In the genomic region with DNA sequence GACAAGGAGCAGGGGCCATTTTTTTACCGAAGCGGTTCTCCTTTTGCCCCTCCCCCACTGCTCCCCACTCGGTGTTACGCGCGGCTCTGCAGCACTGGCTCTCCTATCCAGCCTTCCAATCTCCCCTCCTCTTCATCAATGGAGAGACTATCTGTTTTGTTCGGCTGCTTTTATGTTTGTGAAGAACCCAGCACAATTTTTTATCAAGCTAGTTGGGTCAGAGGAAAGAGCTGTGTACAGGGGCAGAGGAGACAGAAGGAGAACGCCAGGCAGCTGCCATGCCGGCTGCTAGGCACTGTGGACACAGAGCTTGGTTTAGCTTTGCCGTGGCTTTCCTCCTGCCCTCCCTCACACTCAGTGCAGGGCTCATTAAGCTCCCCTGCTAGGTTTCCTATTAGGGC, we compare ENCODE assay signal across 8 mouse cellular contexts.
DNase-seq lines count a peak whose midpoint lies in the region; ATAC-seq and TF ChIP-seq lines count a peak whose summit lies in the region.

No protein-coding gene starts in this region.

- H3K4me3 ChIP-seq in hindbrain, postnatal 0 days (ENCODE audit: low read length) = peak overlapping the region; percentile 24
- H3K4me3 ChIP-seq in liver, postnatal 0 days (ENCODE audit: low read depth, low read length) = peak overlapping the region; percentile 23; the same call in 1 of the 2 replicates
- H3K4me3 ChIP-seq in stomach, embryonic 15.5 days (replicated peaks) = peak overlapping the region; percentile 24; the same call in 1 of the 2 replicates

- H3K27ac ChIP-seq in hindbrain, postnatal 0 days = peak overlapping the region; percentile 93
- no peak overlapping the region for H3K27ac ChIP-seq in liver, postnatal 0 days (ENCODE audit: low read depth)
- H3K27ac ChIP-seq in stomach, embryonic 15.5 days = no peak overlapping the region

- H3K4me2 ChIP-seq in hindbrain, postnatal 0 days (ENCODE audit: low read depth, low read length) = peak overlapping the region; percentile 55
- H3K4me2 ChIP-seq in liver, postnatal 0 days (ENCODE audit: low read depth, low read length) = peak overlapping the region; percentile 60
- H3K4me2 ChIP-seq in stomach, embryonic 15.5 days = peak overlapping the region; percentile 60

- WGBS in hindbrain, postnatal 0 days = 1% methylated on average over 10 of the region's 10 CpGs
- 4% methylated on average over 10 of the region's 10 CpGs for WGBS in liver, postnatal 0 days (ENCODE audit: insufficient replicate concordance)
- 6% methylated on average over 10 of the region's 10 CpGs for WGBS in stomach, embryonic 15.5 days

- no peak for TF ChIP-seq CTCF in hindbrain, postnatal 0 days (IDR thresholded peaks at IDR 0.05; ENCODE audit: low read depth)
- no peak for TF ChIP-seq CTCF in liver, postnatal 0 days (IDR thresholded peaks at IDR 0.05; ENCODE audit: low read depth)

- TF ChIP-seq EP300 in liver, postnatal 0 days (IDR thresholded peaks at IDR 0.05; ENCODE audit: low read depth) = no peak

- ATAC-seq in hindbrain, postnatal 0 days = peak; percentile 69
- ATAC-seq in liver, postnatal 0 days = no peak
- no peak for ATAC-seq in stomach, embryonic 15.5 days (ENCODE audit: insufficient read depth, low FRiP score, low read depth)
- no peak for ATAC-seq in inflammation-experienced regulatory T-cells, adult 6 months

- no peaks in the 10 kb centered on the region for H3K36me3 ChIP-seq in hindbrain, postnatal 0 days (ENCODE audit: insufficient read depth, low read length)
- H3K36me3 ChIP-seq in liver, postnatal 0 days (replicated peaks; ENCODE audit: insufficient read depth, low read length) = no peaks in the 10 kb centered on the region
- H3K36me3 ChIP-seq in stomach, embryonic 15.5 days = no peaks in the 10 kb centered on the region

- H3K9me3 ChIP-seq in hindbrain, postnatal 0 days (ENCODE audit: low read length) = no peaks in the 10 kb centered on the region
- no peaks in the 10 kb centered on the region for H3K9me3 ChIP-seq in liver, postnatal 0 days (ENCODE audit: low read length)
- H3K9me3 ChIP-seq in stomach, embryonic 15.5 days = no peaks in the 10 kb centered on the region

- peak; percentile 19 for DNase-seq in adrenal gland, postnatal 14 days
- no peak for DNase-seq in adrenal gland, adult 2 months
- DNase-seq in right cerebral cortex, adult 18-20 months = peak; percentile 26
- DNase-seq in right cerebral cortex, postnatal 36 days (ENCODE audit: low spot score in 2 of 2) = no peak
- peak; percentile 80 for DNase-seq in hindbrain, postnatal 0 days (ENCODE audit: low spot score)
- DNase-seq in liver, postnatal 0 days = no peak

- H3K4me1 ChIP-seq in hindbrain, postnatal 0 days (ENCODE audit: insufficient read depth, low read length) = peaks cover 33% of the 10 kb centered on the region
- H3K4me1 ChIP-seq in liver, postnatal 0 days (ENCODE audit: insufficient read depth) = peaks cover 9% of the 10 kb centered on the region
- peaks cover 15% of the 10 kb centered on the region for H3K4me1 ChIP-seq in stomach, embryonic 15.5 days

- no peaks in the 10 kb centered on the region for H3K27me3 ChIP-seq in hindbrain, postnatal 0 days (ENCODE audit: insufficient read depth, low read length)
- no peaks in the 10 kb centered on the region for H3K27me3 ChIP-seq in liver, postnatal 0 days (ENCODE audit: insufficient read depth, low read length)
- H3K27me3 ChIP-seq in stomach, embryonic 15.5 days (replicated peaks) = no peaks in the 10 kb centered on the region

- peak overlapping the region; percentile 51 for H3K9ac ChIP-seq in hindbrain, postnatal 0 days (replicated peaks; ENCODE audit: low read length)
- no peak overlapping the region for H3K9ac ChIP-seq in liver, postnatal 0 days (replicated peaks)
- no peak overlapping the region for H3K9ac ChIP-seq in stomach, embryonic 15.5 days

Comparison
In these comparisons a context has a peak if more than half of its experiments do, and no peak if none do; other contexts are left out.
1. DNase-seq: peak in adrenal gland, postnatal 14 days (single experiment), right cerebral cortex, adult 18-20 months (single experiment) and hindbrain, postnatal 0 days (single experiment); none in adrenal gland, adult 2 months (single experiment), right cerebral cortex, postnatal 36 days (0 of 2) and liver, postnatal 0 days (single experiment).
2. Peak in every context shown above with its lines, with median percentiles within 50 percentile points of each other: H3K4me2 ChIP-seq and H3K4me3 ChIP-seq.